Mouse (Mus musculus): ENCODE data around the gene Mmp21. TPM values are rescaled to one million over a fixed set of nuclear protein-coding genes. Genes with fewer than 3 reads are reported as not detected.
"Not testable (repeated sequence)": the region's sequence is repeated elsewhere in the genome, so short reads cannot be mapped to it uniquely, and the experiment has no call there.

Gene Mmp21
- total RNA-seq (2014; fragmentation: Nextera tagmentation) (not detected in 2 replicates), total RNA-seq (2017) (not detected in 2 replicates)

- no peak for ATAC-seq (replicated peaks; ENCODE audit: low FRiP score, low TSS enrichment, poor library complexity, severe bottlenecking)
These were observed at the start of gene Mmp21 for GRCm38 (mm10) chr7:133679961-133680360. Gene Mmp21 (minus strand): TSS chr7:133680061.

DNA sequence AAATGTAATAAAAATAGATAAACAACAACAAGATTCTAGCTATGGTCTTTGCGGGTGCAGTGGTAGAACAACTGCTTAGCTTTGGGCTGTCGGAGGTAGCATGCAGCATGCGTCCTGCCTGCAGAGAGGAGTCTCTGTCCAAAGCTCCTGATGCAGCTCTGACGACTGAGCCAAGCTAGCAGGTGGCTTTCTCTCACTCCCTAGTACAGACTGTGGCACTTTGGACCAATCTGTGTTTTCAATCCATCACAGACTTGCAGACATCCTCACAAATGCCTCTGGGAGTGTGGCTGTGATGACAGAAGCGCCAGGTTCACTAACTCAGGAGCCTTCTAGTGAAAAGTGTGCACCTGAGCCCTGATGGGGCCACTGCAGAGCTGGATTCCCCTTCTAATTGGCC is 49.5 kb upstream of the Mmp21 start:
- ATAC-seq (replicated peaks; ENCODE audit: low FRiP score, low TSS enrichment, poor library complexity, severe bottlenecking) = no peak

- ATAC-seq (replicated peaks; ENCODE audit: low FRiP score, low TSS enrichment, poor library complexity, severe bottlenecking) = no peak
These were observed 47.2 kb upstream of the Mmp21 start for GRCm38 (mm10) chr7:133727027-133727426.

DNA sequence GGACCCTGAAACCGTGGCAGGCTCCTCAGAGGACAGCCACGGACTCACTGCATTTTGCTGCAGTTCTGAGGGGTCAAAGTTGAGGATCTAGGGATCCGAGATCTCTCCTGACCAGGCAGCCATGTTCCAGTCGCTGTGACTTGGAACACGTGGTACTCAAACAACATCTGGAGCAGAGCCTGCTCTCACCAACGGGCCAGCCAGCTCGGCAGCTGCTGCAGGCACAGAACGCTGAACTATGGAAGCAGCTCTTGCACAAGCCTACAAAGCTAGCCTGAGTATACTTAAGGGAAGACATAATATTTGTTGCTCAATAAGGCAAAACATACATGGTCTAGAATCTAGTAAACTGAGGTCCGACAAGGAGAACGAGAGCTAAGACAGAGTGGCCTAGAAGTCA is 45.7 kb upstream of the Mmp21 start:
- ATAC-seq (replicated peaks; ENCODE audit: low FRiP score, low TSS enrichment, poor library complexity, severe bottlenecking) = no peak

DNA sequence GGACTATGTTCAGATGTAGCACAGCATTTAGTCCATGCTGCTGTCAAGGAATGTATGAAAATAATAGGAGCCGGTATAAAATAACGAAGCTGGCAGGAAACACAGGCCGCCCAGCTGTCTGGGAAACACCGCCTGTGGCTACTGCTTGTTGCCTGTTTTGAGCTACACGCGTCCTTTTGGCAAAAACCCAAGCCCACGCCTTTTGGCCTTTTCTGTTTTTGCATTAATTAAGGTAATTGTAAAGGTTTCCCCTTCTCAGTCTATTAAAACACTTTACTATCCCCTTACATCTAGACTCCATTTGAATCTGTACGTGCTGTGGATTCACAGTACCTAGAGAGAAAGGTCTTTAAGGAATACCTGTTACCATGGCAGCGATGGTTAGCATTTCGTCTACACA is 45.0 kb upstream of the Mmp21 start:
- ATAC-seq (replicated peaks; ENCODE audit: low FRiP score, low TSS enrichment, poor library complexity, severe bottlenecking) = no peak

DNA sequence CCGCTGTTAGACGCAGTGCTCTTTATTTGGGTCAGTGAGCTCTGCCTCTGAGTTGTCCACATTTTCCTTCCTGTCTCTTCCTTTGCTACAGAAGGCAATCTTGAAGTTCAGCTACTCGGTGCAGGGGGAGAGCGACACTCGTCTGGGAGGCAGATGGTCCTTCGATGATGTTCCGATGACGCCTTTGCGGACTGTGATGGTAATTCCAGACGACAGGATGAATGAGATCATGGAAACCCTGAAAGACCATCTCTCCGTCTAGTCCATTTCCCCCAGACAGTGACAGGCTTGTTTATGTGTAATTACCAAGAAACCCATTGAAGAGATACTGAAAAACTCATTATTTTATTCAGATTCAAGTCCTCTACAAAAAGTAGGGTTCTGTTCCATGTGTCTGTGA is 40.8 kb upstream of the Mmp21 start:
- no peak for ATAC-seq (replicated peaks; ENCODE audit: low FRiP score, low TSS enrichment, poor library complexity, severe bottlenecking)

GRCm38 (mm10) chr7:133718580-133718979 is 38.7 kb upstream of the Mmp21 start:
- no peak for ATAC-seq (replicated peaks; ENCODE audit: low FRiP score, low TSS enrichment, poor library complexity, severe bottlenecking)

DNA sequence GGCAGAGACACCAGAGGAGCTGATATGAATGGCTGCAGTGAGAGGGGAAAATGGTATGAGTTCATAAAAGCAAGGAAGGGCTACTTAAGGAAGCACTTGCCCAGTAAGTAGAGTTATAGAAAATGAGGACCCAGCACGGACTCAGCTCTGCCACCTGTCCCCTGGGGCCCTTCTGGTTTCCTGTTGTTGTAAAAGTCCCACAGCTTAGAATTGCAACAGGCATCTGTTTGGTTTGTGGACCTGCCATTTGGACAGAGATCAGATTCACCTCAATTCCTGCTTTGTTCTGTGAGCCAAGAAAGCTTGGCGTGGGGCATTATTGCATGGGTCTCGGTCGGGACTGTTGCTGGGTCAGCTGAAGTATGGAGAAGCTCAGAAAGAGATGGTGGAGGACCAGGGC is 35.5 kb upstream of the Mmp21 start:
- no peak for ATAC-seq (replicated peaks; ENCODE audit: low FRiP score, low TSS enrichment, poor library complexity, severe bottlenecking)

DNA sequence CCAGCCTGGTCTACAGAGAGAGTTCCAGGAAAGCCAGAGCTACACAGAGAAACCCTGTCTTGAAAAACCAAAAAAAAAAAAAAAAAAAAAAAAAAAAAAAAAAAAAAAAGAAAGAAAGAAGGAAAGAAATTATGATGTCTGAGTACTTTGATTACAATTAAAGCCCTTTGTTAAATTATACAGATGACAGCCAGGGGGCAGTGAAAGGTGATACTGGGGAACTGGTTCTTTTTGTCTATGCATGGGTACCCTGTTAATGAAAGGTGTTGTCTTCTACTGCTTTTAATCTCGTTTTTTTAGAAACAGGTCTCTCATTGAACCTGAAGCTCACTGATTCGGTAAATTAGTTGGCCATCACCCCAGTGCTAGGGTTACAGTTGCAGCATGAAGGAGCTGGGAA is 27.4 kb upstream of the Mmp21 start:
- ATAC-seq (replicated peaks; ENCODE audit: low FRiP score, low TSS enrichment, poor library complexity, severe bottlenecking) = no peak

GRCm38 (mm10) chr7:133703906-133704305 is 24.0 kb upstream of the Mmp21 start:
- ATAC-seq (replicated peaks; ENCODE audit: low FRiP score, low TSS enrichment, poor library complexity, severe bottlenecking) = no peak

DNA sequence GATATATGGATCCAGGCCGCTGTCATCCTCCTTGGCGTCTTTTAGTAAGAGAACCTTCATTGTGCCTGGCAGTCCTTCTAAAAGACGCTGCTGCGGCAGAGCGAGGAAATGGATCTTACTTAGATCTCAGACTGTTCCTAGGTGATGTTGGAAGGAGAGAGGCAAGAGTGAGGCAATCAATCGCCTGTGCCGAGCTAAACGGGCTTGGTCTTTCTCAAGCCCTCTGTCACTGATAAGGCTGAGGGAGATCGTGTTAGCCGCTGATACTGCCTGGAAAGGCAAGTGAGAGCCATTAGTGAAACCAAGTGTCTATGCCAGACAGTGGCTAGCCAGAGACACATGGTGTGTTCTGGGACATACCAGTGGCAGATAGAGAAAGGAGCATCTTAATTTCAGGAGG is 22.5 kb upstream of the Mmp21 start:
- ATAC-seq (replicated peaks; ENCODE audit: low FRiP score, low TSS enrichment, poor library complexity, severe bottlenecking) = peak; percentile 85

DNA sequence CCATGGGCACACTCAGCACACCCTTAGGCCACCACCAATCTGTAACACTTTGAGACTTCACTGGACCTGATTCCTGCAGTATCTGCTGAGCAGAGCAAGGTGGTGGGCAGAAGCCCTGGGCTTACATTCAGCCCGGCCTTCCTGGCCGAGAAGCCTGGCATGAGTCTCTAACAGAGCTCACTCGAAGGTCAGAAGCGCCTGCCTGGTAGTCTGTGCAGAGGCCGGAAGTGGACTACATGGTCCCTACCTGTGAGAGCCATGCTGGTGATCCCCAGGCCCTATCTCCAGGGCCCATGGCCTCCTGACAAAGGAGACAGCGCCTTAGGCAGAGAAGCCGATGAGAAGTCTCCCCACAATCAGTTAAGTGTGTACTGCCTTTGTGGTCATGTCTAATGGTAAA is 21.5 kb upstream of the Mmp21 start:
- ATAC-seq (replicated peaks; ENCODE audit: low FRiP score, low TSS enrichment, poor library complexity, severe bottlenecking) = peak; percentile 18; the same call in 1 of the 2 replicates

DNA sequence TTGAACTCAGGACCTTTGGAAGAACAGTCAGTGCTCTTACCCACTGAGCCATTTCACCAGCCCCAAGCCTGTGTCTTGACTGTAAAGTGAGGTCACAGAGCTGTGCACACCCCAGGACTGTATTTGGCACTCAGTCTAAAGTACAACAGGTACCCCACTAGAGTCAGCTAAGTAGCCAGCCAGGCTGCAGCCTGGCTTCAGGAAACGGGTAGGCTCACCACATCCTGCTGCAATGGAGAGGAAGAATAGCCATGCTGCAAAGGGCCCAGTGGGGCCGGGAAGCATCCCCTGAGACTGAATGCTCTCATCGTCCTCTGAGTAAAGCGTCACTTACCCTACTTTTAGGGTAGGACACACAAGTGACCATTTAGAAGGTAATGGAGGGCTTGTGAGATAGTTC is 20.0 kb upstream of the Mmp21 start:
- ATAC-seq (replicated peaks; ENCODE audit: low FRiP score, low TSS enrichment, poor library complexity, severe bottlenecking) = no peak

GRCm38 (mm10) chr7:133698021-133698709 is 18.3 kb upstream of the Mmp21 start:
- peak; percentile 73 for ATAC-seq (replicated peaks; ENCODE audit: low FRiP score, low TSS enrichment, poor library complexity, severe bottlenecking)

GRCm38 (mm10) chr7:133685644-133686043 is 5.8 kb upstream of the Mmp21 start:
- ATAC-seq (replicated peaks; ENCODE audit: low FRiP score, low TSS enrichment, poor library complexity, severe bottlenecking) = not testable (repeated sequence)

DNA sequence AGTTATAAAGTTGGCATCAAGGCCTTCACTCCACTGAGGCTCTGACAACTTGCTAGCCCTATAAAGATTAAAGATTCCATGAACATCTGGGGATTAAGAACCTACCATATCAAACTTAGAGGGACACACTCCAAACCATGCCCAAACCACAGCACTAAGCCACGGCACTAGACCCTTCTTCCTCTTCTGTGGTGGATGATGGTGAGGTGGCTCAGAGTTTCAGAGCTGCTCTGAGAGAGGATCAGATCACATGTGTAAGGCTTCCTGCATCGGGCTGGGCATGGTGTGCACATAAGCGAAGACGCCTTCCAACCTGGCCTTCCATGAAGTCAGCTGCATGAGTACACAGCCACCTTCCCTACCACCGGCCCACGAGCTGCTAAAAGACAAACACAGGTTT is 4.8 kb upstream of the Mmp21 start:
- no peak for ATAC-seq (replicated peaks; ENCODE audit: low FRiP score, low TSS enrichment, poor library complexity, severe bottlenecking)

GRCm38 (mm10) chr7:133684110-133684509 is 4.2 kb upstream of the Mmp21 start:
- no peak for ATAC-seq (replicated peaks; ENCODE audit: low FRiP score, low TSS enrichment, poor library complexity, severe bottlenecking)

DNA sequence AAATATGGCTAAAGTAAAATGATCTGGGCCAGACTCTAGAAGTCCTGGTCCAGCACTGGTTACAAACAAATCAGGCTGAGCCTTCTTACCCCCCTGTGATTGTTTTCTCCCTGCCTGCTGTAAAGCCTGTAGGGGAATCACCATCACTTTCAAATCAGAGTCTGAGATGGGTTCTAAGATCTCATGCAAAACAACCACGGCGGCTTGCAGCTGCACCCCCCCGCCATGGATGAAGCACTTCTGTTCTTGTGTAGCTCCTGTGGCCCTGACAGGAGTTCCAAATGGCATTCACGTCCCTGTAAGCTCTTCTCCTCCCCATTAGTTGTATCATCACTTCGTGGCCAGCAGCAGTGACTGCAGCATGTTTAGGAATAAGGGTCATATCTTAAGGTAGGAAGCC is 3.8 kb upstream of the Mmp21 start:
- ATAC-seq (replicated peaks; ENCODE audit: low FRiP score, low TSS enrichment, poor library complexity, severe bottlenecking) = no peak

DNA sequence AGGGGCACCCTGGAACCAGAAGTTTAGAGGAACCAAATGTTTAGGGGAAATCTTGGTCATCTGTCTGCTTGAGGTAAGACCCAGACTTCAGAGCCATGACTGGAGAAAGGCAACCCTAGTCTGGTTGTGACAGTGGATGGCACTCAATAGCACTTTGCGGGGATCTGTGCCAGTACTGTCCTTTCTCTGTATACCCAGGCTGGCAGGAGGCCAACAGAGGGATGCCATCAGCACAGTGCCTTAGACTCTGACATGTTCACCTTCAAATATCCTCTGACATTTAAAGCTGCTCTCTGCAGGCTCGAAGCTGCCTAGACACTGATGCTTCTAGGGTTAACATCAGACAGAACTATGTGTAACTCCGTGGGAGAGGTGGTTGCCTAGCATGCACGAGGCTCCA is 422 bp downstream of the Mmp21 start:
- no peak for ATAC-seq (replicated peaks; ENCODE audit: low FRiP score, low TSS enrichment, poor library complexity, severe bottlenecking)

DNA sequence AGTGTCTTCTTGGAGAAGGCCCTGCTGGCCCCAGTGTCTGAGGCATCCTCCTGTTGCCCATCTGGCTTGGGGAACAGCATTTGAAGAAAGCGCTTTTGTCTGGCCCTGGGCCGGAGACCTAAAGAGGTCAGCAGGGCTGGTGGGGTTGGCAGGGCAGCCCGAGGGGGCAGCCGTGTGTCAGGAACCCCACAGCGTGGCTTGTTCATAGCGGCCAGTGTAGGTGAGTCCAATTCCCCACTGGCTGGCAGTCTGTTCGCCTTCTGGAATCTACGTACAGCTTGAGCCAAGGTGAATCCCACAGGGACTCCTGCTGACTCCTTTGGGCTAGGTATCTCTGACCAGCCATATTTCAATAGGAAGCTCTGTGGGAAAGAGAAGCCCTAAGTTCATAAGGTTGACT is 1.1 kb downstream of the Mmp21 start:
- no peak for ATAC-seq (replicated peaks; ENCODE audit: low FRiP score, low TSS enrichment, poor library complexity, severe bottlenecking)

DNA sequence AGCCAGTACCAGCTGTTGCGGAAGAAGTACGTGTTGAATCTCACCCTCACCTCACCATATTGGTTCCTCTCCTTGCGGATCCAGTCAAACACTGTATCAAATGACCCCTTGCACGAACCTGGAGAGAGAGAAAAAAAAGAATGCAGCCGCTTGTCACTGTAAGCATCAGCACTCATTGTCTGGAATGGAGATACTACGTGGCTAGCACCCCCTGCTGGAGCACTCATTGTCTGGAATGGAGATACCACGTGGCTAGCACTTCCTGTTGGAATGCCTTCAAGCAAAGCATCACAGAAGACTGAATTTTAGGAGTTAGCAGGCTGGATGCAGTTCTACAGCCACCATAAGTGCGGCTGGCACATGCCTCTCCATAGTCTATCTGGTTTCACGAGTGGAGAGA is 3.9 kb downstream of the Mmp21 start:
- ATAC-seq (replicated peaks; ENCODE audit: low FRiP score, low TSS enrichment, poor library complexity, severe bottlenecking) = peak; percentile 42

- ATAC-seq (replicated peaks; ENCODE audit: low FRiP score, low TSS enrichment, poor library complexity, severe bottlenecking) = peak; percentile 95
These were observed 9.0 kb downstream of the Mmp21 start for GRCm38 (mm10) chr7:133670846-133671245.
